Mouse (Mus musculus) bone marrow macrophage, adult 2 months (primary cell): ENCODE measurements around the gene Skap1.

Experiments used
- CTCF ChIP-seq: IDR thresholded peaks from 2 replicates; pipeline ENCODE4 v1.5.1; 2012; ENCODE audit warnings: low read depth, mild to moderate bottlenecking, low read length, moderate library complexity
- POLR2A ChIP-seq: IDR thresholded peaks from 2 replicates; pipeline ENCODE4 v1.6.1; 2012; ENCODE audit warnings: mild to moderate bottlenecking, low read depth, low read length, borderline replicate concordance

DNA sequence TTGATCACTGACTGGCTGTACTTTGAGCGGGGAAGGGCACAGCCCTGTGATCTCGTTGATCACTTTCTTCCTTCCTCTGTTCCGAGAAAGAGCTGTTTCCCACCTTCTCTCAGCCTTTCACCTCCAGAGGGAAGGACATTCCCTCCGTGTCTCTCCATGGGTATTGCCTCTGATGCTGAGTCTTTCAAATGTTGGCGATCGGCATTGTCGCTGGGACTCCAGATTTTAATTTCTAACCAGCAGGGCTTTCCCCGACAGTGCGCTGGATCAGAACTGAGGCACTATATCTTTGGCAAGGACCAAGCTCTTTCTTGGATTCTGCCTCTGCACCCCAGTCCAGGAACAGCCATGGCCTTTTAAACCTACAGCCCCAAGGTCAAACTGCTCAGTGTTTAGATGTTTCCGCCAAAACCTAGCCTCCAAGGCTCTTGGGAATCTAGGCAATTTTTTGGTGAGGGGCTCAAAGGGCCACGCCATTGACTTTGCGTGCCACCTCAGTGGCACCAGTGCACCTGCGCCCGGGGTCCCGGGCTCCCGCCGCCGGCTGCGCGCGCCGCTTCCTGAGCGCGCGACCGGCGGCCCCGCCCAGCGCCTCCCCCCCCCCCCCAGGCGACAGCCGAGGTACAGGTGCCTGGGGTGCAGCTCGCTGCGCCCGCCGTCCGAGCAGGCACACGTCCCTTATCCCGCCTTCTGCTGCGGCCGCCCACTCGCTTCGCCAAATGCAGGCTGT is at the start of gene Skap1:
- no peak for TF ChIP-seq CTCF
- no peak for TF ChIP-seq POLR2A
